Mouse (Mus musculus) embryo, embryonic 10 days (tissue): ENCODE results near the gene Nfkbid.

ENCODE experiments used
- DNase-seq: peaks from one replicate; pipeline ENCODE4 v3.0.0-alpha.2; 2015; ENCODE audit warnings: low spot score

Gene Nfkbid

GRCm38 (mm10) chr7:30421175-30421889 lies at the start of gene Nfkbid:
Nfkbid (plus strand) TSS chr7:30421732.
- DNase-seq: peak; percentile 29

GRCm38 (mm10) chr7:30373501-30373962 lies 48.0 kb upstream of the Nfkbid start:
- peak; percentile 99 for DNase-seq

- DNase-seq: no peak
These were observed 41.5 kb upstream of the Nfkbid start for GRCm38 (mm10) chr7:30380061-30380460.

- DNase-seq: no peak
These were observed 37.4 kb upstream of the Nfkbid start for GRCm38 (mm10) chr7:30384106-30384505.

- no peak for DNase-seq
These were observed 28.6 kb upstream of the Nfkbid start for GRCm38 (mm10) chr7:30392746-30393520.

GRCm38 (mm10) chr7:30393631-30394030 lies 27.9 kb upstream of the Nfkbid start:
- no peak for DNase-seq

GRCm38 (mm10) chr7:30394379-30394778 lies 27.2 kb upstream of the Nfkbid start:
- DNase-seq: peak; percentile 41

- DNase-seq: peak; percentile 28
These were observed 26.7 kb upstream of the Nfkbid start for GRCm38 (mm10) chr7:30394871-30395270.

- peak; percentile 11 for DNase-seq
These were observed 21.9 kb upstream of the Nfkbid start for GRCm38 (mm10) chr7:30399671-30400070.

GRCm38 (mm10) chr7:30402343-30402742 lies 19.2 kb upstream of the Nfkbid start:
- no peak for DNase-seq

- no peak for DNase-seq
These were observed 12.9 kb upstream of the Nfkbid start for GRCm38 (mm10) chr7:30408639-30409038.

GRCm38 (mm10) chr7:30409789-30410188 lies 11.7 kb upstream of the Nfkbid start:
- no peak for DNase-seq

GRCm38 (mm10) chr7:30411023-30411422 lies 10.5 kb upstream of the Nfkbid start:
- no peak for DNase-seq

GRCm38 (mm10) chr7:30412735-30413147 lies 8.8 kb upstream of the Nfkbid start:
- DNase-seq: no peak

- DNase-seq: no peak
These were observed 7.9 kb upstream of the Nfkbid start, which contains the start of gene Tyrobp for GRCm38 (mm10) chr7:30413596-30413995. Tyrobp (plus strand) TSS chr7:30413760.

- no peak for DNase-seq
These were observed 3.7 kb upstream of the Nfkbid start for GRCm38 (mm10) chr7:30417856-30418255.

GRCm38 (mm10) chr7:30419561-30420499 lies 1.7 kb upstream of the Nfkbid start, which contains the start of gene Hcst:
Hcst (minus strand) TSS chr7:30419854.
- no peak for DNase-seq

- no peak for DNase-seq
These were observed 859 bp upstream of the Nfkbid start for GRCm38 (mm10) chr7:30420673-30421072.

- DNase-seq: peak; percentile 96
These were observed 431 bp downstream of the Nfkbid start for GRCm38 (mm10) chr7:30421890-30422435.

GRCm38 (mm10) chr7:30422560-30422959 lies 1.0 kb downstream of the Nfkbid start:
- no peak for DNase-seq

GRCm38 (mm10) chr7:30423071-30423641 lies 1.6 kb downstream of the Nfkbid start:
- DNase-seq: no peak
